Mouse (Mus musculus) hindbrain, embryonic 10.5 days (tissue): ENCODE measurements around the gene Plxna4. TPM values are rescaled to one million over a fixed set of nuclear protein-coding genes. Genes with fewer than 3 reads are reported as not detected.

Source experiments
- DNase-seq: peaks from one replicate; pipeline ENCODE4 v3.0.0-alpha.2; 2017; ENCODE audit warnings: low spot score
- H3K27ac ChIP-seq: fragments of 300-500 bp; sonication (generic); 2 replicates; pipeline ENCODE4 v1.5.1; 2016; ENCODE audit warnings: mild to moderate bottlenecking, moderate library complexity
- H3K27me3 ChIP-seq: fragments of 300-500 bp; sonication (generic); 2 replicates; pipeline ENCODE4 v1.6.1; 2016; ENCODE audit warnings: mild to moderate bottlenecking; ENCODE audit not compliant: poor library complexity, insufficient read depth, severe bottlenecking
- H3K36me3 ChIP-seq: fragments of 300-500 bp; sonication (generic); 2 replicates; pipeline ENCODE4 v1.6.1; 2016; ENCODE audit warnings: mild to moderate bottlenecking, moderate library complexity
- H3K4me1 ChIP-seq: fragments of 300-500 bp; sonication (generic); replicated peaks from 2 replicates; pipeline ENCODE4 v1.6.1; 2016; ENCODE audit warnings: mild to moderate bottlenecking
- H3K4me3 ChIP-seq: fragments of 300-500 bp; sonication (generic); 2 replicates; pipeline ENCODE4 v1.5.1; 2016; ENCODE audit warnings: mild to moderate bottlenecking, moderate library complexity
- H3K9me3 ChIP-seq: fragments of 300-500 bp; sonication (generic); 2 replicates; pipeline ENCODE4 v1.6.1; 2016; ENCODE audit warnings: mild to moderate bottlenecking, moderate library complexity
- WGBS: fragments of 180-500 bp; shearing (Covaris S2); methylation state at CpG from one replicate; pipeline ENCODE4 v1.1.7; 2016; 5-methylcytosine and 5-hydroxymethylcytosine counted together
- polyA plus RNA-seq: library from polyadenylated mRNA; unstranded; fragments of >200 nt; fragmentation: Nextera tagmentation; extraction: Ambion mirVana; gene quantifications from 2 replicates; pipeline ENCODE4 v1.2.1, GENCODE M21; 2016

Plxna4 gene
- 2.5 and 3.8 TPM in 2 replicates for polyA plus RNA-seq

DNA sequence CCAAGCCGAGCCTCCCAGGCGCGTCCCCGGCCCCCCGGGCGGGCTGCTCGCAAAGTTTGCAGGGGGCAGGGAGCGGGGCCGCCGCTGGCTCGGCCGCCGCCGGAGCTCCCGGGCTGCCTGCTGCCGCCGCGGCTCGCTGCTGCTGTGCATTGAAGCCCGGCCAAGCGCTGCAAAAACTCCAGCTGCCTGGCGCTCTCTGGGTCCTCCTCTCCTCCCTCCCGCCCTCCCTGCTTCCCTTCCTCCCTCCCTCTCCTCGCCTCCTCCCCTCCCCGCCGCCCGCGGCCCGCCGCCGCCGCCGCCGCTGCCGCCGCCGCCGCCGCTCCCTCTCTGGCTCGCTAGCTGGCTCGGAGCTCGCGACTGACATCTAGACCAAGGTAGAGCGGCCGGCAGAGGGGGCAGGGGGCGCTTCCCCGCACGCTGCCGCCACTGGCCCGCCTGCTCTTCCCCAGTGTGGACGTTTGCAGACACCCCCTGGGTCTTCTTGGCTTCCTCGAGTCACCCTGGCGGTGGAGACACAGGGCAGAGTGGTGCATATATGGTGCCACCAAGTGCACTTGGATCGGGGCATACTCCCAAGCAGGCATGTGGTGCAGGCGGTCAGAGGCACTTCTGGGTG, at the start of gene Plxna4:
TSS of gene Plxna4 (minus strand) at position 137 of the 616 bp plus-strand sequence.
- Histone ChIP-seq H3K27ac (peak within 1 kb of the TSS; percentile 90), H3K4me3 (peak within 1 kb of the TSS; percentile 86), H3K4me1 (peaks cover 60% of the 10 kb centered on the region), H3K36me3 (no peaks in the 10 kb centered on the region), H3K27me3 (peaks cover 84% of the 10 kb centered on the region), H3K9me3 (no peaks in the 10 kb centered on the region)
- 1% methylated on average over 43 of the region's 55 CpGs for WGBS
- peak; percentile 84 for DNase-seq

GRCm38 (mm10) chr6:32637568-32638183, 49.7 kb upstream of the Plxna4 start:
- H3K9me3 ChIP-seq: no peaks in the 10 kb centered on the region
- no peak overlapping the region for H3K27ac ChIP-seq
- no peaks in the 10 kb centered on the region for H3K4me1 ChIP-seq
- no peaks in the 10 kb centered on the region for H3K27me3 ChIP-seq
- DNase-seq: no peak
- WGBS: 88% methylated on average over 6 of the region's 6 CpGs
- no peak overlapping the region for H3K4me3 ChIP-seq
- no peaks in the 10 kb centered on the region for H3K36me3 ChIP-seq

DNA sequence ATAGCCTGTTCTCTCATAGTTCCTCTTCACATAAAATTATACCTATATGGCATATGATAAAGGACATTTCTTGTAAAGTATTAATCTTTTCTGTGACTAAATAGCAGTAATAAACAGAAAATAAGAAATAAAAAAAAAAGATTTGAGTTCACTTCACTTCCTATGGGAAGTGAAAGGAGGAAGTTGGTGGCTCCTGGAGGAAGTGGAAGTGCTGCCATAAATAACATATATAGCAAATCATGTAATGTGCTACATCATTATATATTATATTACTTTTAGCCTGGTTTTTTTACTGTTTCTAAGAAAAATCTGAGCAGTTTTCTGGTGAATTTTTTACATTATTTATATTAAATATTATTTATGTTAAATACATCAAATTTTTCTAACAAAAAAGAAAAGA, 22.7 kb upstream of the Plxna4 start:
- no peak overlapping the region for H3K4me3 ChIP-seq
- H3K9me3 ChIP-seq: no peaks in the 10 kb centered on the region
- no peaks in the 10 kb centered on the region for H3K4me1 ChIP-seq
- H3K27ac ChIP-seq: no peak overlapping the region
- DNase-seq: no peak
- H3K27me3 ChIP-seq: no peaks in the 10 kb centered on the region
- no peaks in the 10 kb centered on the region for H3K36me3 ChIP-seq

GRCm38 (mm10) chr6:32606787-32607186, 18.8 kb upstream of the Plxna4 start:
- DNase-seq: no peak
- Histone ChIP-seq H3K4me3 (no peak overlapping the region), H3K27ac (no peak overlapping the region), H3K9me3 (no peaks in the 10 kb centered on the region), H3K36me3 (no peaks in the 10 kb centered on the region), H3K27me3 (no peaks in the 10 kb centered on the region), H3K4me1 (no peaks in the 10 kb centered on the region)
- WGBS: 84% methylated on average over 3 of the region's 3 CpGs

DNA sequence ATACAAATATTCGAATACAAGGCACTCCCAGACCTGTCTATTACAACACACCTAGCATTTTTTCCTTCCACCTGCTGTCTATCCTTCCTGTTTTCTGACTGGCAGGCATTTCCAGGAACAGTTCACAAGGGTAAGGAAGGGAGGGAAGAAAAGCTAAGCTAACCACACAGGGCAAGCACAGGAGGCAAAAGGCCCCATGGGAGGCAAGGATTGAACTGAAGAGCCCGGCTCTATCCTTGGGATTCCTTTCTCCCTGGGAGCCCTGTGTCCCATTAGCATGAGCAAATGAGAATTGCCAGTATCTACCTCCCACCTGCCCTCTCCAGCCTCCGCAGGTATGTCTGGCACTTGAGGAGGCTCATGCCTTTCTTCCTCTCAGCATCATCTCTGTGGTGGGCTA, 17.6 kb upstream of the Plxna4 start:
- no peak overlapping the region for H3K27ac ChIP-seq
- H3K4me1 ChIP-seq: no peaks in the 10 kb centered on the region
- H3K9me3 ChIP-seq: no peaks in the 10 kb centered on the region
- 20% methylated on average over 3 of the region's 3 CpGs for WGBS
- no peaks in the 10 kb centered on the region for H3K36me3 ChIP-seq
- H3K4me3 ChIP-seq: no peak overlapping the region
- DNase-seq: no peak
- no peaks in the 10 kb centered on the region for H3K27me3 ChIP-seq

DNA sequence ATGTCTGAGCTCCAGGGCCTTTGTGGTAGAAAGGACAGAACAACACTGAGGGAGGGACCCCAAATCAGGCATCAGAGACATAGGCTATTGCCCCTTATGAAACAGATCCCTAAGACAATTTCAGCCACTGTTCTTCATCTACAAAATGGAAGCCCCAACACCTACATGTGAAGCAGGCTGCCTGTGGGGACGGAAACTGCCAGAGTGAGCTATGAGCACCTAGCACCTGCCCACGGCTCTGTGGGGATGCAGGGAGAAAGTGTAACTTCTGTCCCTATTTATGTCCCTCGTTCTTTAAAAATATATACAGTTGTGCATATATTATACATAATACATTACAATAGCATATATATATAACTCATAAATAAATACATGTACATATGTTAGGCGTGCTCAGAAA, 16.9 kb upstream of the Plxna4 start:
- Histone ChIP-seq H3K4me1 (no peaks in the 10 kb centered on the region), H3K27me3 (no peaks in the 10 kb centered on the region), H3K4me3 (no peak overlapping the region), H3K36me3 (no peaks in the 10 kb centered on the region), H3K9me3 (no peaks in the 10 kb centered on the region), H3K27ac (no peak overlapping the region)
- DNase-seq: no peak
- WGBS: 91% methylated on average over 4 of the region's 4 CpGs

DNA sequence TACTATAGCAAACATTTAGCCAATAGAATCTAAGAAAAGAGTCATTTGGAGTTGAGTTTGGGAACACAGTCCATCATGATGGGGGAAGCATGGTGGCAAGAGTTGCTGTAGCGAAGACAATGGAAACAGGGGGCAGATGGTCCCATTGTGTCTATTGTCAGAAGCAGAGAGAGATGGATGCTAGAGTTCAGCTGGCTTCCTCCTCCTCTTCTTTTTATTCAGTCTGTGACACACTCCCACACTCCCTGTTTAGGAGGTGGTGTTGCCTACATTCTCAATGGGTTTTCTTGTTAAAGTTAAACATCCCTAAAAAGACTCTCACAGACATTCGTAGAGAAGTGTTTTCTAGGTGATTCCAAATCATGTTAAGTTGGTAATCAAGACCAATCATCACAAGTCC, 14.1 kb upstream of the Plxna4 start:
- no peaks in the 10 kb centered on the region for H3K4me1 ChIP-seq
- no peak for DNase-seq
- no peak overlapping the region for H3K27ac ChIP-seq
- no peaks in the 10 kb centered on the region for H3K36me3 ChIP-seq
- 62% methylated on average over 2 of the region's 2 CpGs for WGBS
- H3K27me3 ChIP-seq: no peaks in the 10 kb centered on the region
- H3K9me3 ChIP-seq: no peaks in the 10 kb centered on the region
- no peak overlapping the region for H3K4me3 ChIP-seq

- 84% methylated on average over 2 of the region's 2 CpGs for WGBS
- Histone ChIP-seq H3K4me1 (no peaks in the 10 kb centered on the region), H3K4me3 (no peak overlapping the region), H3K36me3 (no peaks in the 10 kb centered on the region), H3K27ac (no peak overlapping the region), H3K27me3 (no peaks in the 10 kb centered on the region), H3K9me3 (no peaks in the 10 kb centered on the region)
- no peak for DNase-seq
Measured at GRCm38 (mm10) chr6:32601306-32601705, 13.3 kb upstream of the Plxna4 start.

DNA sequence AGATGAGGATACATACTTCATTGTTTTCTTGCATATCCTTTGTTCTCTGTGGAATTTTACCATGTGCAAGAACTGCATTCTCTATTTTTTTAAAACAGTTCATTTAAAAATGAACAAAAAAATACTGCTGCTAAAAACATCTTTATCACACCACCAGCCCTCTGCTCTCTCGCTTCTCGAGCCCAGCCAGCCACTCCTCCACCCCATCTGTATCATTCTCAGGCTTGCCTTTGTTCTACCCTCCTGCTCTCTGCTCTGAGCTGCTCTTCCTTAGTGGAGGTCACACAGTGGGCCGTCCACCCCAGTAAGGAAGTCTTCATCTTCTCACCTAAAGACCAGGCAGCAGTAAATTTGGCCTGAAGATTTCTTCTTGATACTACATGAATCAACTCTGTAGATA, 7.6 kb upstream of the Plxna4 start:
- H3K9me3 ChIP-seq: no peaks in the 10 kb centered on the region
- H3K27me3 ChIP-seq: peaks cover 19% of the 10 kb centered on the region
- peaks cover 6% of the 10 kb centered on the region; the same call in 1 of the 2 replicates for H3K4me1 ChIP-seq
- 50% methylated on average over 3 of the region's 3 CpGs for WGBS
- no peak overlapping the region for H3K4me3 ChIP-seq
- H3K36me3 ChIP-seq: no peaks in the 10 kb centered on the region
- no peak overlapping the region for H3K27ac ChIP-seq
- DNase-seq: no peak

DNA sequence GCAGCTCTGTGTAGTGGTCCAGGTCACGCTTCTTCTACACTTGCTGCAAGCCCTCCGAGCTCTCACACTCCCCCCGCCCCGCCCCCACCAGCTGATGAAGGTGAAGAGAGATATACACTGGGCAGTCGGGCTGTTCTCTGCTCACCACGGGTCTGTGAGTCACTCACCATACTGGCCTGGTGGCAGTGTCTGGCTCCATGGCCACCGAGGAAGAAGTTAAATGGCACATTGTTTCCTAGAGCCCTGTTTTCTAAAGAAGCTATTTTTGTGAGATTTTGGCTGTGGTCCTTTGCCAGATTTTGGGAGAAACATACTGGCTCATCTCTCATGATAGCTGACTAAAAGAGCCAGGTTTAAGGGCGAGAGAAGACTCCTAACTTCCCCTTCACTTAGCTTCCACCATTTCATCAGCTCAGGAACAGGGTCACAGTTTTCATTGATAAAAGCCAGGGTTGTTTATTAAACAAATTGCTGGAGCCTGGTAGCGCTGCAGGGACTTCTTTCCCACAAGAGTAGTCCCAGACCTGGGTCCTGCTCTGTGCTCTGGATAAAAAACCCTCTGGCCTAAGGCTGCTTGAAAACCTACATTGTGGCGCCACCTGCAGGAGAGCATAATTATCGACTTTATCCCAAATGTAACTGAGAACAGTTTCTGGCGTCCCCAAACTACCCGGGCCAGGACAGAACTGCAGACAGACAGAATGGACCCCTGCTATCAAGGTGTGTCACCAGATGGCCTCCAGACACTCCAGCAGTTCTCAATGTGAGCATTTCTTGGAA, 3.2 kb upstream of the Plxna4 start:
- peaks cover 57% of the 10 kb centered on the region for H3K27me3 ChIP-seq
- peaks cover 30% of the 10 kb centered on the region for H3K4me1 ChIP-seq
- H3K4me3 ChIP-seq: no peak overlapping the region
- H3K27ac ChIP-seq: no peak overlapping the region
- WGBS: 37% methylated on average over 13 of the region's 13 CpGs
- no peaks in the 10 kb centered on the region for H3K9me3 ChIP-seq
- H3K36me3 ChIP-seq: no peaks in the 10 kb centered on the region
- DNase-seq: peak; percentile 76

DNA sequence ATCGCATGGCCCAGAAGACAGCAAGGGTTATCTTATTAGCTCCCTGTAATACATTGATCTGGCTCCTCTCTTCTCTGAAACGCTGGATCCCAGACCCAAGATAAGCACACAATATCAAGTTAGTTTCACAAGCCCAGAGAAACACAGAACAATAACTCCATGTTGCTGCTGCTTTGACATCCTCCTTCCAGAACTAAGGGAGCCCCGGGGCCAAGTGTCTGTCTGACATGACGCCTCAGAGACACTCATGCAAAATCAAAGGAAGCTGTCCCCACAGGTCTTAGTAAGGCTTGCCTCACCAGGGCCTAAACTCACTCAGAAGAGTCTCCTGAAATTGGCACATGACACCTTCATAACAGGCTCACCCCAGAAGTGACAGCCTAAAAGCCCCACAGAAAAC, 1.6 kb upstream of the Plxna4 start:
- no peaks in the 10 kb centered on the region for H3K36me3 ChIP-seq
- H3K4me1 ChIP-seq: peaks cover 46% of the 10 kb centered on the region
- WGBS: 71% methylated on average over 4 of the region's 4 CpGs
- H3K27ac ChIP-seq: no peak overlapping the region
- no peak for DNase-seq
- H3K9me3 ChIP-seq: no peaks in the 10 kb centered on the region
- peaks cover 72% of the 10 kb centered on the region for H3K27me3 ChIP-seq
- H3K4me3 ChIP-seq: no peak overlapping the region

GRCm38 (mm10) chr6:32587136-32588009, 619 bp downstream of the Plxna4 start:
- DNase-seq: peak; percentile 52

More at GRCm38 (mm10) chr6:32587136-32588009, 619 bp downstream of the Plxna4 start:
- WGBS: under 1% methylated on average over 77 of the region's 82 CpGs
- H3K9me3 ChIP-seq: no peaks in the 10 kb centered on the region
- peaks cover 82% of the 10 kb centered on the region for H3K27me3 ChIP-seq
- H3K27ac ChIP-seq: peak overlapping the region; percentile 90
- H3K4me3 ChIP-seq: peak overlapping the region; percentile 86
- H3K4me1 ChIP-seq: peaks cover 68% of the 10 kb centered on the region
- H3K36me3 ChIP-seq: no peaks in the 10 kb centered on the region
